In the genomic region with DNA sequence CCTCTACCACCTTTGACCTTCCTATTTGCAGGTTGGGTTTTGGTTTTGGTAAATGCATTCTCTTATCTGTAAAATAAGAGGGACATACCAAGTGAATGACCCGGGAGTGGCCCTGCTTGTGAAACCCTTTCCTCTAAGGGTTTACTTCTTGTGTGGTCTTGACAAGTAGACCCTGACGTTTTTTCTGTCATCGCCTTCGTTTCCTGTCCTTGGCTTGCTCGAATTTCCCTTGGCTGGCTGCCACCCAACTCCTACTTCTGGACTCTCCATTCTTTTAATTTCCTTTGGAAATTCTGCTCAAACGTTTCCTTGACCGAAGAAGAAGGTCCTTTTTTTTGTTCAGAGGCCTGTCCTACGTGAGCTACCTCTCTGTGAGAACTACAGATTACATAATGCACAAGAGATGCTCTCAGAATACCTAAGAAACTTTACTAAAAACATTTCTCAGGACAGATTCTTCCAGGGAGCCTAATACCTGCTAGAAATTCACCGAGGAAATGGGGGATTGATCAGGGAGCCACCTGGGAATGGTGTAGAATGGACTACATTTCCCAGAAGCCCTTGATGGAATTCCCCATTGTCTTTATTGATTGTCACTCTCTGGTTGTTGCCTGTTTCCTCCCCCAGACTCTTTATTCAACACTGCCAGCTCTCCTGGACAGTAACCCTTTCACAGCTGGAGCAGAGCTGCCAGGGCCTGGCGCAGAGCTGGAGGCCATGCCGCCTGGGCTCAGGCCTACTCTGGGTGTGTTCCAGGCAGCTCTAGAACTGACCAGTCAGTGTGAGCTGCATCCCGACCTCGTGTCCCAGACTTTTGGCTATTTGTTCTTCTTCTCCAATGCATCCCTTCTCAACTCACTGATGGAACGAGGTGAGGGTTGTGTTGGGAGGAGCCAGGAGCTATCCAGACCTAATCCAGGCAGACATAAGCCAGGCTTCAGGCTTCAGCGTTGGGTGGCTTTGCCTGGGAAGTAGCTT, we compare ENCODE assay signal across 12 mouse cellular contexts. TPM values are rescaled to one million over a fixed set of nuclear protein-coding genes. Genes with fewer than 3 reads are reported as not detected.
DNase-seq lines count a peak whose midpoint lies in the region; ATAC-seq and TF ChIP-seq lines count a peak whose summit lies in the region.
"Had no signal": no experiment of that assay in that cellular context is flagged by ENCODE, and none has a peak within 500 bp of the region (broad histone marks: within the 10 kb centered on the region; RNA-seq: fewer than 3 reads in every experiment).

No protein-coding gene starts in this region.

- ATAC-seq in stomach, postnatal 0 days (ENCODE audit: low FRiP score, low TSS enrichment) = no peak
- no peak for ATAC-seq in midbrain, embryonic 14.5 days (ENCODE audit: low FRiP score, low TSS enrichment)

- peak; percentile 67 for DNase-seq in adrenal gland, adult 2 months
- no peak for DNase-seq in adrenal gland, postnatal 4 days (ENCODE audit: low spot score in 2 of 2)
- DNase-seq in testis, postnatal 10 days (ENCODE audit: low spot score) = peak; percentile 83
- no peak for DNase-seq in testis, postnatal 14 days (ENCODE audit: low spot score)
- DNase-seq in kidney, postnatal 4 days = peak; percentile 83 to 89
- DNase-seq in stomach, postnatal 0 days (ENCODE audit: low spot score) = no peak
- no peak for DNase-seq in left cerebral cortex, postnatal 14 days (ENCODE audit: low spot score in 2 of 2)
- no peak for DNase-seq in midbrain, embryonic 14.5 days

- WGBS in stomach, postnatal 0 days = 71% methylated on average over 15 of the region's 15 CpGs
- 91% methylated on average over 15 of the region's 15 CpGs for WGBS in midbrain, embryonic 14.5 days

- no peak overlapping the region for H3K4me3 ChIP-seq in stomach, postnatal 0 days (ENCODE audit: low read depth, low read length)
- H3K4me3 ChIP-seq in midbrain, embryonic 14.5 days (replicated peaks; ENCODE audit: low read depth, low read length) = no peak overlapping the region
- H3K4me3 ChIP-seq: neural tube, embryonic 12.5 days had no signal

- H3K4me2 ChIP-seq in stomach, postnatal 0 days (replicated peaks; ENCODE audit: low read depth) = no peak overlapping the region
- no peak overlapping the region for H3K4me2 ChIP-seq in midbrain, embryonic 14.5 days (ENCODE audit: low read length)
- H3K4me2 ChIP-seq: neural tube, embryonic 12.5 days had no signal

- H3K4me1 ChIP-seq in stomach, postnatal 0 days (replicated peaks; ENCODE audit: control insufficient read depth, insufficient read depth) = peaks cover 7% of the 10 kb centered on the region
- no peaks in the 10 kb centered on the region for H3K4me1 ChIP-seq in midbrain, embryonic 14.5 days (ENCODE audit: control insufficient read depth, insufficient read depth, low read length)

- H3K27ac ChIP-seq in stomach, postnatal 0 days (replicated peaks) = peak overlapping the region; percentile 18; the same call in 1 of the 2 replicates
- no peak overlapping the region for H3K27ac ChIP-seq in midbrain, embryonic 14.5 days (replicated peaks; ENCODE audit: low read depth, low read length)
- H3K27ac ChIP-seq: neural tube, embryonic 12.5 days had no signal

- no peak for TF ChIP-seq EP300 in stomach, postnatal 0 days (optimal IDR thresholded peaks at IDR 0.05)

- H3K9me3 ChIP-seq in stomach, postnatal 0 days (ENCODE audit: control insufficient read depth, low read length) = no peaks in the 10 kb centered on the region
- H3K9me3 ChIP-seq in midbrain, embryonic 14.5 days (ENCODE audit: control insufficient read depth, low read length) = no peaks in the 10 kb centered on the region
- H3K9me3 ChIP-seq: neural tube, embryonic 12.5 days had no signal

- H3K27me3 ChIP-seq in stomach, postnatal 0 days (ENCODE audit: control insufficient read depth, insufficient read depth, low read length) = no peaks in the 10 kb centered on the region
- H3K27me3 ChIP-seq in midbrain, embryonic 14.5 days (ENCODE audit: control insufficient read depth, insufficient read depth, low read length) = peaks cover 8% of the 10 kb centered on the region; the same call in 1 of the 2 replicates

- no peak overlapping the region for H3K9ac ChIP-seq in stomach, postnatal 0 days (ENCODE audit: low read length)
- no peak overlapping the region for H3K9ac ChIP-seq in midbrain, embryonic 14.5 days (replicated peaks; ENCODE audit: low read length)
- H3K9ac ChIP-seq: neural tube, embryonic 12.5 days had no signal

- no peak for TF ChIP-seq CTCF in stomach, postnatal 0 days (IDR thresholded peaks at IDR 0.05; ENCODE audit: low read depth)

- 0 out of 2 replicates have a peak, but pooled peaks cover 2% of the 10 kb centered on the region for H3K36me3 ChIP-seq in stomach, postnatal 0 days (ENCODE audit: control insufficient read depth, insufficient read depth, low read length)
- peaks cover 7% of the 10 kb centered on the region; the same call in 1 of the 2 replicates for H3K36me3 ChIP-seq in midbrain, embryonic 14.5 days (ENCODE audit: control insufficient read depth, insufficient read depth, low read length)

- intact Hi-C loops in left cerebral cortex, postnatal 14 days (cut with DNase I) = no loop called here

RNA-seq across cellular contexts. Expression of a gene that starts 3.8 kb away (rescaled TPM):
- 1 to 10 TPM; 3.0 to 5.8 TPM for total RNA-seq in adrenal gland, adult 2 months (2021)
- 5.1 and 5.8 TPM in 2 replicates for polyA plus RNA-seq in adrenal gland, adult 2 months (2012; rRNA removed)
- total RNA-seq in adrenal gland, postnatal 4 days (2021) = 10 to 100 TPM; 11.5 to 14.2 TPM
- polyA plus RNA-seq in stomach, postnatal 0 days (2015; fragmentation: Nextera tagmentation; extraction: Ambion mirVana) = 4.6 and 5.5 TPM in 2 replicates
- 1 to 10 TPM; 2.2 to 2.6 TPM for total RNA-seq in left cerebral cortex, postnatal 14 days (2021)
- 3.0 and 4.3 TPM in 2 replicates for polyA plus RNA-seq in midbrain, embryonic 14.5 days (2014; fragmentation: Nextera tagmentation; extraction: Ambion mirVana)
- total RNA-seq: hematopoietic stem cell, adult 5-6 weeks had no signal

RNA-seq across cellular contexts. Expression of a gene that starts 8.7 kb away (rescaled TPM):
- 10 to 100 TPM; 13.5 to 20.6 TPM for total RNA-seq in adrenal gland, adult 2 months (2021)
- polyA plus RNA-seq in adrenal gland, adult 2 months (2012; rRNA removed) = 42.9 and 56.4 TPM in 2 replicates
- 10 to 100 TPM; 31.1 to 31.2 TPM for total RNA-seq in adrenal gland, postnatal 4 days (2021)
- 5.4 and 6.3 TPM in 2 replicates for polyA plus RNA-seq in stomach, postnatal 0 days (2015; fragmentation: Nextera tagmentation; extraction: Ambion mirVana)
- total RNA-seq in left cerebral cortex, postnatal 14 days (2021) = 10 to 100 TPM; 11.2 to 11.3 TPM
- polyA plus RNA-seq in midbrain, embryonic 14.5 days (2014; fragmentation: Nextera tagmentation; extraction: Ambion mirVana) = 12.3 and 14.9 TPM in 2 replicates
- total RNA-seq: hematopoietic stem cell, adult 5-6 weeks had no signal

RNA-seq across cellular contexts. Expression of a gene that starts 14.4 kb away (rescaled TPM):
- total RNA-seq in adrenal gland, adult 2 months (2021) = under 1 TPM; 0.28 to 0.29 TPM
- polyA plus RNA-seq in adrenal gland, adult 2 months (2012; rRNA removed) = 0.65 and 0.89 TPM in 2 replicates
- 1 to 10 TPM in 1 of 2 experiments, under 1 TPM in 1; 0.54 to 1.1 TPM for total RNA-seq in adrenal gland, postnatal 4 days (2021)
- 0.08 TPM in 2 replicates for polyA plus RNA-seq in stomach, postnatal 0 days (2015; fragmentation: Nextera tagmentation; extraction: Ambion mirVana)
- under 1 TPM in 1 of 2 experiments, not detected in 1; 0.26 TPM for total RNA-seq in left cerebral cortex, postnatal 14 days (2021)
- not detected in 2 replicates for polyA plus RNA-seq in midbrain, embryonic 14.5 days (2014; fragmentation: Nextera tagmentation; extraction: Ambion mirVana)
- total RNA-seq: hematopoietic stem cell, adult 5-6 weeks had no signal
- polyA plus RNA-seq: neural tube, embryonic 12.5 days had no signal

RNA-seq across cellular contexts. Expression of a gene that starts 18.9 kb away (rescaled TPM):
- not detected for total RNA-seq in adrenal gland, adult 2 months (2021)
- polyA plus RNA-seq in adrenal gland, adult 2 months (2012; rRNA removed) = not detected in 2 replicates
- under 1 TPM in 1 of 2 experiments, not detected in 1; 0.22 TPM for total RNA-seq in adrenal gland, postnatal 4 days (2021)
- 1.8 and 2.3 TPM in 2 replicates for polyA plus RNA-seq in stomach, postnatal 0 days (2015; fragmentation: Nextera tagmentation; extraction: Ambion mirVana)
- total RNA-seq in left cerebral cortex, postnatal 14 days (2021) = not detected
- not detected in 2 replicates for polyA plus RNA-seq in midbrain, embryonic 14.5 days (2014; fragmentation: Nextera tagmentation; extraction: Ambion mirVana)
- total RNA-seq: liver, adult 2 months had no signal
- polyA plus RNA-seq: neural tube, embryonic 12.5 days had no signal

RNA-seq across cellular contexts. Expression of a gene that starts 20.7 kb away (rescaled TPM):
- not detected for total RNA-seq in adrenal gland, adult 2 months (2021)
- polyA plus RNA-seq in adrenal gland, adult 2 months (2012; rRNA removed) = 0.15 and 0.16 TPM in 2 replicates
- under 1 TPM in 1 of 2 experiments, not detected in 1; 0.34 TPM for total RNA-seq in adrenal gland, postnatal 4 days (2021)
- 0.69 and 0.90 TPM in 2 replicates for polyA plus RNA-seq in stomach, postnatal 0 days (2015; fragmentation: Nextera tagmentation; extraction: Ambion mirVana)
- not detected for total RNA-seq in left cerebral cortex, postnatal 14 days (2021)
- polyA plus RNA-seq in midbrain, embryonic 14.5 days (2014; fragmentation: Nextera tagmentation; extraction: Ambion mirVana) = not detected in 2 replicates
- total RNA-seq: hematopoietic stem cell, adult 5-6 weeks had no signal
- polyA plus RNA-seq: cortical plate, adult 2 months; neural tube, embryonic 12.5 days had no signal

Comparison
In these comparisons a context has a peak if more than half of its experiments do, and no peak if none do; other contexts are left out.
1. DNase-seq: peak in adrenal gland, adult 2 months (single experiment), testis, postnatal 10 days (single experiment) and kidney, postnatal 4 days (2 of 2); none in adrenal gland, postnatal 4 days (0 of 2), testis, postnatal 14 days (single experiment), stomach, postnatal 0 days (single experiment), left cerebral cortex, postnatal 14 days (0 of 2) and midbrain, embryonic 14.5 days (single experiment).